Mouse (Mus musculus): ENCODE results near the gene Olfr692. TPM values are rescaled to one million over a fixed set of nuclear protein-coding genes. Genes with fewer than 3 reads are reported as not detected.

Olfr692 gene
- polyA plus RNA-seq, 1 experiment = not detected

- Histone ChIP-seq H3K27me3 (ENCODE audit: control insufficient read depth, insufficient read depth, low read length, poor library complexity, severe bottlenecking) (no peaks in the 10 kb centered on the region), H3K36me3 (ENCODE audit: control insufficient read depth, insufficient read depth, low read length, poor library complexity, severe bottlenecking) (peaks cover 13% of the 10 kb centered on the region), H3K9me3 (replicated peaks; ENCODE audit: control insufficient read depth, insufficient read depth, low read length, poor library complexity, severe bottlenecking) (no peaks in the 10 kb centered on the region), H3K27ac (ENCODE audit: insufficient read depth, low read length) (no peak within 1 kb of the TSS), H3K9ac (ENCODE audit: low read depth, poor library complexity, severe bottlenecking) (no peak within 1 kb of the TSS), H3K4me1 (ENCODE audit: control insufficient read depth, insufficient read depth, low read length) (no peaks in the 10 kb centered on the region), H3K4me3 (ENCODE audit: low read depth, low read length) (no peak within 1 kb of the TSS)
- TF ChIP-seq EP300 (IDR thresholded peaks at IDR 0.05; ENCODE audit: insufficient read depth, low read depth, low read length) = no peak
- TF ChIP-seq CTCF (IDR thresholded peaks at IDR 0.05; ENCODE audit: low read depth, low read length) = no peak
- TF ChIP-seq POLR2A (IDR thresholded peaks at IDR 0.05; ENCODE audit: insufficient read depth, low read length) = no peak
Observed at GRCm38 (mm10) chr7:105374866-105375265, 6.8 kb downstream of the Olfr692 start, which contains the start of gene Gm5901. Gene Gm5901, plus strand, starts transcription at chr7:105375038.

- Histone ChIP-seq H3K36me3 (ENCODE audit: control insufficient read depth, insufficient read depth, low read length, poor library complexity, severe bottlenecking) (peaks cover 46% of the 10 kb centered on the region), H3K9me3 (replicated peaks; ENCODE audit: control insufficient read depth, insufficient read depth, low read length, poor library complexity, severe bottlenecking) (no peaks in the 10 kb centered on the region)
Observed at GRCm38 (mm10) chr7:105380329-105380728, 12.3 kb downstream of the Olfr692 start.

GRCm38 (mm10) chr7:105387696-105388095 lies 19.7 kb downstream of the Olfr692 start:
- no peaks in the 10 kb centered on the region for H3K4me1 ChIP-seq (ENCODE audit: control insufficient read depth, insufficient read depth, low read length)
- no peak overlapping the region for H3K4me3 ChIP-seq (ENCODE audit: low read depth, low read length)
- TF ChIP-seq EP300 (IDR thresholded peaks at IDR 0.05; ENCODE audit: insufficient read depth, low read depth, low read length) (no peak), CTCF (IDR thresholded peaks at IDR 0.05; ENCODE audit: low read depth, low read length) (no peak), POLR2A (IDR thresholded peaks at IDR 0.05; ENCODE audit: insufficient read depth, low read length) (no peak)
- peaks cover 45% of the 10 kb centered on the region for H3K36me3 ChIP-seq (ENCODE audit: control insufficient read depth, insufficient read depth, low read length, poor library complexity, severe bottlenecking)
- no peaks in the 10 kb centered on the region for H3K9me3 ChIP-seq (replicated peaks; ENCODE audit: control insufficient read depth, insufficient read depth, low read length, poor library complexity, severe bottlenecking)
- no peak overlapping the region for H3K9ac ChIP-seq (ENCODE audit: low read depth, poor library complexity, severe bottlenecking)
- no peaks in the 10 kb centered on the region for H3K27me3 ChIP-seq (ENCODE audit: control insufficient read depth, insufficient read depth, low read length, poor library complexity, severe bottlenecking)
- no peak overlapping the region for H3K27ac ChIP-seq (ENCODE audit: insufficient read depth, low read length)

More at GRCm38 (mm10) chr7:105380329-105380728, 12.3 kb downstream of the Olfr692 start:
- H3K9ac ChIP-seq (ENCODE audit: low read depth, poor library complexity, severe bottlenecking) = no peak overlapping the region
- TF ChIP-seq CTCF (IDR thresholded peaks at IDR 0.05; ENCODE audit: low read depth, low read length) (no peak), POLR2A (IDR thresholded peaks at IDR 0.05; ENCODE audit: insufficient read depth, low read length) (no peak), EP300 (IDR thresholded peaks at IDR 0.05; ENCODE audit: insufficient read depth, low read depth, low read length) (no peak)
- H3K4me1 ChIP-seq (ENCODE audit: control insufficient read depth, insufficient read depth, low read length) = no peaks in the 10 kb centered on the region
- H3K27ac ChIP-seq (ENCODE audit: insufficient read depth, low read length) = no peak overlapping the region
- H3K4me3 ChIP-seq (ENCODE audit: low read depth, low read length) = no peak overlapping the region
- H3K27me3 ChIP-seq (ENCODE audit: control insufficient read depth, insufficient read depth, low read length, poor library complexity, severe bottlenecking) = no peaks in the 10 kb centered on the region

GRCm38 (mm10) chr7:105390236-105390635 lies 22.2 kb downstream of the Olfr692 start:
- no peak overlapping the region for H3K4me3 ChIP-seq (ENCODE audit: low read depth, low read length)
- peaks cover 27% of the 10 kb centered on the region for H3K36me3 ChIP-seq (ENCODE audit: control insufficient read depth, insufficient read depth, low read length, poor library complexity, severe bottlenecking)
- H3K27me3 ChIP-seq (ENCODE audit: control insufficient read depth, insufficient read depth, low read length, poor library complexity, severe bottlenecking) = no peaks in the 10 kb centered on the region
- TF ChIP-seq CTCF (IDR thresholded peaks at IDR 0.05; ENCODE audit: low read depth, low read length) = no peak
- TF ChIP-seq POLR2A (IDR thresholded peaks at IDR 0.05; ENCODE audit: insufficient read depth, low read length) = no peak
- no peak for TF ChIP-seq EP300 (IDR thresholded peaks at IDR 0.05; ENCODE audit: insufficient read depth, low read depth, low read length)
- H3K27ac ChIP-seq (ENCODE audit: insufficient read depth, low read length) = no peak overlapping the region
- H3K9me3 ChIP-seq (replicated peaks; ENCODE audit: control insufficient read depth, insufficient read depth, low read length, poor library complexity, severe bottlenecking) = no peaks in the 10 kb centered on the region
- no peak overlapping the region for H3K9ac ChIP-seq (ENCODE audit: low read depth, poor library complexity, severe bottlenecking)
- H3K4me1 ChIP-seq (ENCODE audit: control insufficient read depth, insufficient read depth, low read length) = no peaks in the 10 kb centered on the region

- TF ChIP-seq POLR2A (IDR thresholded peaks at IDR 0.05; ENCODE audit: insufficient read depth, low read length) = no peak
- no peak for TF ChIP-seq CTCF (IDR thresholded peaks at IDR 0.05; ENCODE audit: low read depth, low read length)
- no peak for TF ChIP-seq EP300 (IDR thresholded peaks at IDR 0.05; ENCODE audit: insufficient read depth, low read depth, low read length)
- Histone ChIP-seq H3K9me3 (replicated peaks; ENCODE audit: control insufficient read depth, insufficient read depth, low read length, poor library complexity, severe bottlenecking) (no peaks in the 10 kb centered on the region), H3K27ac (ENCODE audit: insufficient read depth, low read length) (no peak overlapping the region)
Observed at GRCm38 (mm10) chr7:105394606-105395005, 26.6 kb downstream of the Olfr692 start.

GRCm38 (mm10) chr7:105395131-105395820 lies 27.2 kb downstream of the Olfr692 start:
- H3K36me3 ChIP-seq (ENCODE audit: control insufficient read depth, insufficient read depth, low read length, poor library complexity, severe bottlenecking) = no peaks in the 10 kb centered on the region; the same call in none of the 2 replicates
- H3K9me3 ChIP-seq (replicated peaks; ENCODE audit: control insufficient read depth, insufficient read depth, low read length, poor library complexity, severe bottlenecking) = no peaks in the 10 kb centered on the region
- no peaks in the 10 kb centered on the region for H3K27me3 ChIP-seq (ENCODE audit: control insufficient read depth, insufficient read depth, low read length, poor library complexity, severe bottlenecking)
- H3K9ac ChIP-seq (ENCODE audit: low read depth, poor library complexity, severe bottlenecking) = no peak overlapping the region
- no peaks in the 10 kb centered on the region for H3K4me1 ChIP-seq (ENCODE audit: control insufficient read depth, insufficient read depth, low read length)
- H3K4me3 ChIP-seq (ENCODE audit: low read depth, low read length) = no peak overlapping the region
- no peak for TF ChIP-seq CTCF (IDR thresholded peaks at IDR 0.05; ENCODE audit: low read depth, low read length)
- TF ChIP-seq POLR2A (IDR thresholded peaks at IDR 0.05; ENCODE audit: insufficient read depth, low read length) = no peak
- TF ChIP-seq EP300 (IDR thresholded peaks at IDR 0.05; ENCODE audit: insufficient read depth, low read depth, low read length) = no peak
- no peak overlapping the region for H3K27ac ChIP-seq (ENCODE audit: insufficient read depth, low read length)

More at GRCm38 (mm10) chr7:105394606-105395005, 26.6 kb downstream of the Olfr692 start:
- Histone ChIP-seq H3K36me3 (ENCODE audit: control insufficient read depth, insufficient read depth, low read length, poor library complexity, severe bottlenecking) (peaks cover 6% of the 10 kb centered on the region), H3K4me1 (ENCODE audit: control insufficient read depth, insufficient read depth, low read length) (no peaks in the 10 kb centered on the region), H3K9ac (ENCODE audit: low read depth, poor library complexity, severe bottlenecking) (no peak overlapping the region), H3K4me3 (ENCODE audit: low read depth, low read length) (no peak overlapping the region), H3K27me3 (ENCODE audit: control insufficient read depth, insufficient read depth, low read length, poor library complexity, severe bottlenecking) (no peaks in the 10 kb centered on the region)
